Mouse (Mus musculus) bone marrow, adult 2 months (tissue): ENCODE data around the gene Miip. TPM values are rescaled to one million over a fixed set of nuclear protein-coding genes. Genes with fewer than 3 reads are reported as not detected.

Experiments used
- H3K27ac ChIP-seq: fragments of 200-500 bp; 2 replicates; pipeline ENCODE4 v1.5.1; 2012; ENCODE audit warnings: low read depth, mild to moderate bottlenecking, control low read depth, inconsistent platforms, low read length; ENCODE audit not compliant: control insufficient read depth, poor library complexity, insufficient read depth
- H3K4me1 ChIP-seq: fragments of 200-500 bp; 2 replicates; pipeline ENCODE4 v1.6.1; 2011; ENCODE audit warnings: low read length; ENCODE audit not compliant: control insufficient read depth, insufficient read depth
- H3K4me3 ChIP-seq: fragments of 200-500 bp; replicated peaks from 2 replicates; pipeline ENCODE3; 2011; ENCODE audit warnings: mild to moderate bottlenecking, low read depth, low read length, control low read depth; ENCODE audit not compliant: control insufficient read depth
- CTCF ChIP-seq: fragments of 200-500 bp; IDR thresholded peaks from 2 replicates; pipeline ENCODE4 v1.5.1; 2011; ENCODE audit warnings: low read length, control low read depth; ENCODE audit not compliant: control insufficient read depth, insufficient read depth
- POLR2A ChIP-seq: fragments of 200-500 bp; IDR thresholded peaks from 2 replicates; pipeline ENCODE4 v1.6.1; 2011; ENCODE audit warnings: low read depth, mild to moderate bottlenecking, control low read depth, low read length, borderline replicate concordance; ENCODE audit not compliant: control insufficient read depth
- WGBS: fragments of 180-500 bp; shearing (Covaris S2); methylation state at CpG from one replicate; pipeline ENCODE4 v1.1.7; 2018; 5-methylcytosine and 5-hydroxymethylcytosine counted together
- polyA plus RNA-seq: library from polyadenylated mRNA; stranded (reverse); fragments of >200 nt; gene quantifications from 2 replicates; pipeline ENCODE4 v1.2.4, GENCODE M21; 2011; ENCODE audit warnings: low replicate concordance; ENCODE audit not compliant: missing spikeins, insufficient read depth, insufficient read length

Miip gene
- polyA plus RNA-seq, 1 experiment: 129 TPM

GRCm38 (mm10) chr4:147814592-147815167 lies 53.9 kb downstream of the Miip start:
- no peak overlapping the region for H3K4me3 ChIP-seq
- TF ChIP-seq CTCF (no peak), POLR2A (no peak)
- no peak overlapping the region for H3K27ac ChIP-seq
- WGBS: 56% methylated on average over 2 of the region's 2 CpGs
- no peaks in the 10 kb centered on the region; the same call in 1 of the 2 replicates for H3K4me1 ChIP-seq

- WGBS: 49% methylated on average over 5 of the region's 5 CpGs
- no peak overlapping the region for H3K4me3 ChIP-seq
- no peak overlapping the region for H3K27ac ChIP-seq
- no peak for TF ChIP-seq CTCF
- no peak for TF ChIP-seq POLR2A
- no peaks in the 10 kb centered on the region; the same call in 1 of the 2 replicates for H3K4me1 ChIP-seq
Observed at GRCm38 (mm10) chr4:147813249-147813765, 55.3 kb downstream of the Miip start.

Other genes with a start within 250 kb of the Miip start
- 0.86 and 6.6 TPM in 2 replicates for gene Zfp979, start 226.3 kb downstream of the Miip start, polyA plus RNA-seq
- gene Zfp534, start 166.3 kb downstream of the Miip start, polyA plus RNA-seq: 2.3 TPM in 1 of 2 replicates, not detected in the other
- gene Zfp984, start 59.0 kb downstream of the Miip start, polyA plus RNA-seq: 6.1 and 13.8 TPM in 2 replicates
- gene Zfp933, start 20.4 kb downstream of the Miip start, polyA plus RNA-seq: 2.0 and 4.5 TPM in 2 replicates
- gene Fv1, start 163 bp upstream of the Miip start, polyA plus RNA-seq: 2.1 and 3.3 TPM in 2 replicates
- gene Mfn2, start 35.9 kb upstream of the Miip start, polyA plus RNA-seq: 12.1 and 23.5 TPM in 2 replicates
- 5.6 and 10.2 TPM in 2 replicates for gene Plod1, start 68.0 kb upstream of the Miip start, polyA plus RNA-seq
- 12.4 and 19.6 TPM in 2 replicates for gene 2510039O18Rik, start 72.1 kb upstream of the Miip start, polyA plus RNA-seq
- not detected in 2 replicates for gene Nppb, start 117.0 kb upstream of the Miip start, polyA plus RNA-seq
- gene Nppa, start 131.9 kb upstream of the Miip start, polyA plus RNA-seq: not detected in 2 replicates
- gene Clcn6, start 170.0 kb upstream of the Miip start, polyA plus RNA-seq: 3.4 and 6.8 TPM in 2 replicates
- 5.2 and 9.6 TPM in 2 replicates for gene Mthfr, start 170.3 kb upstream of the Miip start, polyA plus RNA-seq
- gene Agtrap, start 219.2 kb upstream of the Miip start, polyA plus RNA-seq: 10.0 and 20.9 TPM in 2 replicates